Mouse (Mus musculus) heart, adult 11 months (tissue): Measurements from ENCODE around the gene Ablim2.

Experiments used
- DNase-seq: peaks from one replicate; pipeline ENCODE4 v3.0.0; 2022

Ablim2 gene

DNA sequence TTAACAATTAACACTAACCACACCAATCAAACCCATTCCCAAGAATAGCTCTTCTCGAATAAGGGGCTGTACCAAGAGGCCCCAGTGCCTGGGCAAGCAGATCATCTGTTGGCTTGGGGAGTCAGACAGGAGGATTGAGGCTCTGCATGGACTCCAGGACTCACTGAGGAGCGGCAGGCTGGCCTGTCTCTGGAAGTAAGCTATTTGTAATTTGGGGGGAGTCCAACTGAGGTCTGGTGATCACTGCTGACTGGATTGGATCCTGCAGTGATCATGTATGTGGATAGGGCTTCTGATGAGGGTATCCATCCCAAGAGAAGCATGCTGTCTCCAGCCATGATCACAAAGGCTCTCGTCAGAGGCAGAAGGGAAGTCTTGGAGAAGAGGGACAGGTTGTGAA lies 134.7 kb downstream of the Ablim2 start:
- DNase-seq = peak; percentile 92

GRCm38 (mm10) chr5:35893093-35893804 lies 135.6 kb downstream of the Ablim2 start, which contains the start of gene Afap1:
Gene Afap1, plus strand, starts transcription at chr5:35893319.
- DNase-seq = peak; percentile 100

GRCm38 (mm10) chr5:35893805-35894260 lies 136.2 kb downstream of the Ablim2 start:
- peak; percentile 98 for DNase-seq

GRCm38 (mm10) chr5:35894295-35895047 lies 136.8 kb downstream of the Ablim2 start:
- peak; percentile 97 for DNase-seq

- DNase-seq = no peak
Measured at GRCm38 (mm10) chr5:35895926-35896325, 138.2 kb downstream of the Ablim2 start.

- no peak for DNase-seq
Measured at GRCm38 (mm10) chr5:35896556-35896955, 138.9 kb downstream of the Ablim2 start.

GRCm38 (mm10) chr5:35897147-35897546 lies 139.5 kb downstream of the Ablim2 start:
- DNase-seq = no peak

GRCm38 (mm10) chr5:35898114-35898513 lies 140.4 kb downstream of the Ablim2 start:
- peak; percentile 96 for DNase-seq

DNA sequence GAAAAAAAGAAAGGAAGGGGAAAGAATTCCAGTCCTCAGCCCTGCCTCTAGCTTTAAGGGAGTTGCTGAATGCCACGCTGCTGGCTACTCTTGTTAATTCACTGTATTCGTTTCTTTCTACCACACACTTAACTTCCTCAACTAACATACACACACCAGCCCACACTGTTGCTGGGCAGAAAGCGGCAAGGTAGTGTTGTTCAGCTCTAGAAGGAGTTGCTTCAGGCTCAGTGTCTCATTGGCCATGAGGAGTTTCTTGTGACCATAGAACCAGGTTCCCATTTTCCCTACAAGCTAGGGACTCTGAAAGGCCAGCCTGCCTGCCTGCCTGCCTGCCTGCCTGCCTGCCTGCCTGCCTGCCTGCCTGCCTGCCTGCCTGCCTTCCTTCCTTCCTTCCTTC lies 141.3 kb downstream of the Ablim2 start:
- no peak for DNase-seq

- no peak for DNase-seq
Measured at GRCm38 (mm10) chr5:35900401-35901225, 142.9 kb downstream of the Ablim2 start.

DNA sequence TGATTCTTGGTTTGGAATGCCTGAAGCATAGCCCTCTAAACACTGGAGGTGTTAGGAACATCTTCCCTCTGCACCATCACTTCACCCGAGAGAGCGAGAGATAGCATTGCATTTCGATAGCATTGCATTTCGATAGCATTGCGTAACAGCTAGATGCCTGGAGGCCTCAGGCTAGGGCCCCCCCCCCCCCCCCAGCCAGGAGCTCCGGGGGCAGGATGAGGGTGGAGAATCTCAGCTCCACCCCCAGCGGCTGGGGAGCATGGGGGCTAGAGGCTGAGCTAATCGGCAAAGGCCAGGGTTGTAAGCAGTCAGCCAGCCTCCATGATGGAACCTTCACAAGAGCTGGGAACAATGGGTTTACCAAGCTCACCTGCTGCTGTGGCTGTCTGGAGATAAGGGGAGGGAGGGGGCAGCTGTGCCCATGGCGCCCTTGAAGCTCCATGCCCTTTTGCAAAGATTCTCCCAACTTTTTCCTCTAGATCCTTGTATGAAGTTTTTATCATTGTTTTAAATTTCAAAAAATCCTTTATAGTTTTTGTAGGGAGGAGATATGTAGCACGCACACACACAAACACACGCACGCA lies 143.6 kb downstream of the Ablim2 start:
- DNase-seq = no peak

DNA sequence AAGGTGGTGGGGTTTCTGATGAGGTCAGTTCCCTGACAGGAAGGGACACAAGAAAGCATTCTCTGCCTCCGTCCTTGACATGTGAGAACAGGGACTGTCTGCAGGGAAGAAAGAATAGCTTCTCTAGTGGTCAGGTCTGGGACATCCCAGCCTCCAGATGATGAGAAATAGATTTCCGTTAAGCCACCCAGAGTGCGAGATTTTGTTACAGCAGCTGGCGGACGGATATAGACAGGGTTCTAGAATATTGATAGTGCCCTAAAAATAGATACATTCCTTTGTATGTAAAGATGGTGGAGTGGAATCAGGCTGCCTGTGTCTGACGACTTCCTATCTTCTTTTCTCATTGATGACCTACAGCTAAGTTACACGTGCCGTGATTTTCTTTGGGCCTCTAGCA lies 145.8 kb downstream of the Ablim2 start:
- no peak for DNase-seq

GRCm38 (mm10) chr5:35905283-35905682 lies 147.6 kb downstream of the Ablim2 start:
- DNase-seq = no peak

DNA sequence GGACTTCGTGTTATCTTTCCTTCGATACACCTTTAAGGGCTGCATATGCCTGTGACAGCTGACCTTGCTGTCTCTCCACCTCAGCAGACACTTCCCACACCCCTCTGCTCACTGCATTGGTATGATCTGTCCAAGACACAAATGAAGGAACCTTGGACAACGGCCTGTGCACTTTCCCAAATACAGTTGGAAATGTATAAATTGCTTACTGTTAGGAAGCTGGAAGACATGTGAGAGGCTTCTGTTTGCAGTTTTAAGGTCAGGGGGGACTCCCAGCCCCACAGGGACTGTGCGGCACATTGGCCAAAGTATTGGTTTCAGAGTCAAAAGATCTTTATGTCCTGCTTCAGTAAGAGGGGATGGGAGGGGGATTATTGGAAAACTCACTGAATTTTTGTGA lies 149.4 kb downstream of the Ablim2 start:
- no peak for DNase-seq

GRCm38 (mm10) chr5:35907633-35908426 lies 150.2 kb downstream of the Ablim2 start:
- peak; percentile 98 for DNase-seq

- DNase-seq = peak; percentile 97
Measured at GRCm38 (mm10) chr5:35908626-35909443, 151.2 kb downstream of the Ablim2 start.

GRCm38 (mm10) chr5:35915629-35916300 lies 158.1 kb downstream of the Ablim2 start:
- DNase-seq = peak; percentile 92

DNA sequence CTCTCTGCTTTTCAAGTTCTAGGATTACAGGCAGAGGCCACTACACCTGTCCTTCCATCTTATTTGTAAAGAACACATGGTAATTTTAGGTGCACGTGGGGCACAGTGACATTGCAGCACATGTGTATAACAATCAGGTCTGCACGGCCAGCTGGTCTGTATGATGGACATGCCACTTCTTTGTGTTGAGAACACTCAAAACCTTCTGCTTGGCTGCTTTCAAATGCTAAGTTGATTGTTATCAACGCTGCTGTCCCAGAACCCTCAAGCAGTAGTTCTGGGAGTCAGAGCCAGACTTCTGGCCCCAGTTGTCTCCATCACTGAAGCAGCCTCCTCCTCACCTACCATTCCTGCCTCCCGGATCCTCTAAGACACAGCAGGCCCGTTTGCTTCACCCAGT lies 159.0 kb downstream of the Ablim2 start:
- DNase-seq = no peak

GRCm38 (mm10) chr5:35918387-35918786 lies 160.7 kb downstream of the Ablim2 start:
- no peak for DNase-seq

- DNase-seq = no peak
Measured at GRCm38 (mm10) chr5:35920076-35920475, 162.4 kb downstream of the Ablim2 start.

DNA sequence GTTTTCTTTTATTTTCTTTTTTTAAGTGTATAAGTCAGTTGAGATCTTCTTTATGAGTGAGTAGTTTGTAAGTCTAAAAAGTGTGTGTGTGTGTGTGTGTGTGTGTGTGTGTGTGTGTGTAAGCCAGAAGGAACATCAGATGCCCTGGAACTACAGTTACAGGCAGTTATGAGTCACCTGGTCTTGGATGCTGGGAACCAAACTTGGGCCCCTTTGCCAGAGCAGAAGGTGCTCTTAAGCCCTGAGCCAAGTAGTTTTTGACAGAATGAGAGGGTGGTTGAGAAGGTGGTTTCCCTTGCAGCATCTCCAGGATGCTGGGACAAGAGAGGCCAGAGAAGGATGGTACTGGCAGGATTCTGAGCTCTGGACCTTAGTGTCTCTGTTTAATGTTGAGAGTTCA lies 162.9 kb downstream of the Ablim2 start:
- no peak for DNase-seq
